Mouse (Mus musculus) cerebellum, postnatal 36 days (tissue): ENCODE results near the gene Thpo.

Experiments
- DNase-seq, 2 experiments: peaks; one replicate each; pipeline ENCODE4 v3.0.0; 2021 to 2022; ENCODE audit warnings: mixed read lengths in 2 of 2

The Thpo gene

DNA sequence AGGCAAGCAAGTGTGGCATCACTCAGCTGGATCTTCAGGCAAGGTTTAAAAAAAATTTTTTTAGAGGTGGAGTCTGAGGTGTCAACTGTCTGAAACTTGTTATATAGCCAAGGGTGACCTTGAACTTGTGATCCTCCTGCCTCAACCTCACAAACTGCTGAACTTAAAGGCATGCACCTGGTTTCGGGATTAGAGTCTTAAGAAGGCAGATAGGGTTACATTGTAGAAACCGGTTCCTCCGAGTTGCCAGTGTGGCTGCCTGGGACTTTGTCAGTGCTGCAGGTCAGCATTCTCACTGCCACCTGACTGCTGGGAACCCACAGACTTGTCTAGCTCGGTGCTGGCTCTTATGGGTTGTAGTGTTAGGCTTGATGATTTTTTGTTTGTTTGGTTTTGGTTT, 11.1 kb downstream of the Thpo start:
- DNase-seq, result no peak

DNA sequence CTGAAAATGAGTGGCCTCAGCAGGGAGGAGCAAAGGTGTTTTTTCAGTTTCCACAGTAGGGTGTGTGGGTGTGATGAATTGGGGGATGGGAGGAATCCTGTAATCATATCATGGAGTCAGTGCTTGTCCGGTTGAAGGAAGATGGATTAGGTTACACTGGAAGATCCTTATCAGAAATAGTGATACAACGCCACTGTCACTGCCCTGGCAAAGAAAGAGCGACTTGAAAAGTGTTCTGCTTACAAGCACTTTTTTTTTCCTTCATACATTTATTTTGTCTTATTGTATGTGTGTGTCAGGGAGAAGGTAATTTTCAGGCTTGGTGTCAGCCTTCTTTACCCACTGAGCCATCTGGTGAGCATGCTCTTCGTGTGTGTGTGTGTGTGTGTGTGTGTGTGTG, 11.6 kb downstream of the Thpo start:
- no peak for DNase-seq

DNA sequence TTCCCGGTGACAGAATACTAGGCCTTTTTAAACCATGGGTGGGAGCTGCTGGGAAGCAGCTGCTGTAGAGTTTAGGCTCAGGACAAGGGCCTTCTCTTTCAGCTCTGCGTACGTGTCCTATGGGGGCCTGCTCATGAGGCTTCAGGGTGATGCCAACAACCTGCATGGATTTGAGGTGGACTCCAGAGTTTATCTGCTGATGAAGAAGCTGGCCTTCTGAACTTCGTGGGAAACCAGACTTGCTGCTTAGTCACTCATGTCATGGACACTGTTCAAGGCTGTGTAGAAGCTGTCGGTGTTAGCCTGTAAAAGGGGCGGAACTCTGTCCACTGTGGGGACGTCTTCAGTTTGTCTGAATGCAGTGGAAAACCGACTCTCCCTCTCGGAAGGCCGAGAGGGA, 12.5 kb downstream of the Thpo start:
- DNase-seq, result no peak

DNA sequence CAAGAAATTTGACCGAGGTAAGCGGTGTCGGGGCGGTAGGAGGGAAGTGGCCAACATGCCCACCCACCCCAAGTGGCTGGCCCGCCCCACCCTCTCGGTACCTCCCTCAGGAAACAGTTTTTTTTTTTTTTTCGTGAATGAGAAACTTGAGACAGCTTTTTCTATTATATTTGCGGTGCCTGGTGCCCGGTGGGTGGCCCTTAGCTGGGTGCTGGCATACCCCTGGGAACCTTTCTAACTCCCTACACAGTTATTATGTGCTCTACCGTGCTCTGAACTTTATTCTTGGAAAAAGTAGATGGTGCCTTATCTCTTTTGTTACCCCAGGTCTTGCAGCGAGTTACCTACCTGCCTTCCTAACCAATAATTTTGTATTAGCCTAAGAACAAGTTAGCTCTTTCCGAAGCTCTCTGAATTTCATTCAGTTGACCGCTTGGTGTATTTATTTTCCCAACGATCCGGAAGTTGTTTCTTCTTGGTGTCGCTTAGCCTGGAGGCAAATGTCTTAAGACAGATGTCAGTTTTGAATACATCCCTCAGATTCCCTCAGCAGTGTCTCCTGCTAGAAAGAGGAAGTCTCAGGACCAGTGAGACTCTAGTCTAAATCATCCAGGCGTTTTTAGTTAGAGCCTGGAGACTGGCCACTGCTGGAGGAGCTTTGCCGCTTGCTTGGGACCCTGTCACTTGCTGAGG, 16.2 kb downstream of the Thpo start:
- no peak for DNase-seq

DNA sequence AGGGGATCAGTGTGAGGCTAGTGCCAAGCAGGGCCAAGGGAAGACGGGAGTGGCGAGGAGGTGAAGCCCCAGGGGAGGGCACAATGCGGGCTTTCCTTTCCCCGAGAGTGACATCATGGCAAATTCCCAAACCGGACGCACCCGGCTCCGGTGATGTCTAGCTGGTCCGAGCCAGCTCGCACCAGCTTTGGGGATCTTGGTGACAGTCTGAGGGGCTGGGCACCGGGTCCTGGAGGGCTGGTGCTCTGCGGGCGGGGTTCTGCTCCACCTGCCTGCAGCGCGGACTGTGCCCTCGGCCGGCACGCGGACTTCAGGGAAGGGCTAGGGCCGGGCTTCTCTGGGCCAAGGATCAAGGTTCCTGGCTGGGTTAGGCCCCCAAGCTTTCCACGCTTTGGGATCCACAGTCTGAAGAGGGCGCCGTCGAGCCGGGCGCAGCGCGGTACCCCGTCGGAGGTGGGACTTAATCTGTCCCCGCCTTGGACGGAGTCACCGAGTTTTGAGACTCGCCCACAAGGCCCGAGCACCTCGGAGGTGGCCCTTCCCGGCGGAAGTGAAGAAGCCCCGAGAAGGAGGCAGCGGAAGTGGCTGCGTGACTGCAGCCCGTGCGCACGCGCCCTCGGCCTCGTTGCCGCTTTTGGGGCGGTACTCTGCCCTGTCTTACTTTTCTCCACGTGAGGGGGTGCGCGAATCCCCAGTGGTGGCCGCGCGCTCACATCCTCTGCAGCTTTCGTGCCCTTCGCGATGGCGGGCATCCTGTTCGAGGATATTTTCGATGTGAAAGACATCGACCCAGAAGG, 16.9 kb downstream of the Thpo start, which contains the start of the genes Polr2h and Clcn2:
Polr2h (plus strand) TSS at position 485 of the 797 bp plus-strand sequence.
Clcn2 (minus strand) TSS at position 566 of the 797 bp plus-strand sequence.
- DNase-seq, result peak; percentile 95 to 97

DNA sequence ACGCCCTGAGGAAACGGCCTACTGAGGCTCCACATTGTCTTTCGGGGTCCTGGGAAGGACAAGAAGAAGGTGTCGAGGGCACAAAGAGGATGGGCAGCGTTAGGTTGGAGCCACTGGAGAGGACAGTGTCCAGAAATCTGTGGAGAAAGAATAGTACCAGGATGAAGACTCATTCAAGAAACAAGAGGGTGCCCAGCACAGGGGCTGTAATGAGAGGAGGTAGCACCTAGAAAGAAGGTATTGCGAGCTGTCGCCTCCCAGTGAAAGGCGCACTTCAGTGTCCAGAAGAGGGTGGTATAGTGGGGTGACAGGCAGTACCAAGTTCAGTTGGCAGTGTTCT, 17.5 kb downstream of the Thpo start:
- no peak for DNase-seq

DNA sequence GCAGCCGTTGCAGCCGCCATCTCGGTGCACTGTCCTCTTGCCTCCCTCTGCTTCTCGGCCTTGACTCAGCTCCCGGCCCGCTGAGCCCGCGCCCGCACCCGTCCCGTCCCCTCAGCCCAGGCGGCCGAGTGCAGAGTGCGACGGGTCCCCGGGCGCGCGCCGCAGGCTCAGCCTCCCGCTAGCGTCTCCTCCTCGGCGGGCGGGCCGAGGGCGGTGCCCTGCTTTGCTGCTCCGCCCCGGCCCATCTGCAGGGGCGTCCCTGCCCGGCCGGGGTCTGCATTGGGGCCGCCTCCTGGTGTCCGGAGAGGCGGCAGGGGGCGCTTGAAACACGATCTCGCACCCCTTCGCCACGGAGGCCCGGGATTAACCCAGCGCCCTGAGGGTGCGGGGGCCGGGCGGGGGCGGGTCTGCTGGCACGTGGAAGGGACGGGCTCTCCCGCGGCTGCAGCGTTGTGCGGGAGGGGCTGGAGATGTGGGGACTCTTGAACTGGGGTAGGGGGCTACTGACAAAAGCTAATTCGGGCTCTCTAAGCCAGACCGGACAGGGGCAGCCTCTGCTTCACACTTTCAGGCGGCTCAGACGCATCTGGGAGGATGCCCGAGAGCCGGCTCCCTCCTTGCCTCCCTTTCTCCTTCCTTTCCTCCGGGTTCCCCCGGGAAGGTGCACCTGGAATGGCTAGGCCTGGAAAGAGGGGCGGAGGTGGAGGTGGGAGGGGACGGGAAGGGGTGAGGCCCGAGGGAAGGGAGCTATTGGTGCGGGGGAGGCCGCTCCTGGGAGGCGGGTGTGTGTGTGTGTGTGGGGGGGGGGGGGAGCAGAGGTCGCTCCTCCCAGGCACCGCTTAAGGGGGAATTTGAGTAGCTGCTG, 18.1 kb downstream of the Thpo start:
- DNase-seq, result peak; percentile 69 to 75

DNA sequence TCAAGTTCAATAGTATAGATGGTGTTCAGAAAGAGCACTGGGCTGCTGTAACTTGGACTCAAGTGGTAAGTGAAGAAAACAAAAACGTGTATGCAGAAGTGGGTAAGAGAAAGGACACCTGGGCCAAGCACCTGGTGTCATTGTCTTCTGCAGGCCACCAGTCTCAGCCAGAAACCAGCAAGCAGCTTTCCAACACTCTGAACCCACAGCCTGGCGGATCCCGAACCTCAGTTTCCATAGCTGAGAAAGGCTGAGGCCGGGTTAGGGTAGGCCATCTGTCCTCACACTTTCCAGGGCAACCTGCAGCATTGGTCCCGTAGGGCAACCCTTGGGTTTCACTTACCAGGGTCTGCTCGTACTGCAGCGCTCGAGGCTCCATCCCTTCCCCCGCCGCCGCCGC, 18.7 kb downstream of the Thpo start:
- peak in 1 of 2 experiments; percentile 30 for DNase-seq

DNA sequence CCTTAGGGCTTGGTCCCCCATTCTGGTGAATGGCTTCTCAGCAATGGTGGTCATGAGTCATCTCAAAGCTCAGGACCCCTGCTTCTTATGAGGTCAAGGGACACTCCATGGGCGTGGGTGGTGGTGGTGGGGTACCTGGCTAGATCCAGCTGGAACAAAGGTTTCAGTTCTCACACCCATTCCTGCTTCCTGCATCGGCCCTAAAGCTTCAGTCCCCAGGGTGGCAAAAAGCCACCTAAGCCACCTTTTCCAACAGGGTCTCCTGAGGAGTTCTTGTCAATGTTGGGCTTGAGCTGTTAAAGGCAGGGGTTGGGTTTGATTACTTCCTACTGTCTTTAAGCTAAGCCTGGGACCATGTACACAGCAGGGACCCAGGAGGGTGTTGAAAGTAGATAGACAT, 19.1 kb downstream of the Thpo start:
- no peak for DNase-seq

DNA sequence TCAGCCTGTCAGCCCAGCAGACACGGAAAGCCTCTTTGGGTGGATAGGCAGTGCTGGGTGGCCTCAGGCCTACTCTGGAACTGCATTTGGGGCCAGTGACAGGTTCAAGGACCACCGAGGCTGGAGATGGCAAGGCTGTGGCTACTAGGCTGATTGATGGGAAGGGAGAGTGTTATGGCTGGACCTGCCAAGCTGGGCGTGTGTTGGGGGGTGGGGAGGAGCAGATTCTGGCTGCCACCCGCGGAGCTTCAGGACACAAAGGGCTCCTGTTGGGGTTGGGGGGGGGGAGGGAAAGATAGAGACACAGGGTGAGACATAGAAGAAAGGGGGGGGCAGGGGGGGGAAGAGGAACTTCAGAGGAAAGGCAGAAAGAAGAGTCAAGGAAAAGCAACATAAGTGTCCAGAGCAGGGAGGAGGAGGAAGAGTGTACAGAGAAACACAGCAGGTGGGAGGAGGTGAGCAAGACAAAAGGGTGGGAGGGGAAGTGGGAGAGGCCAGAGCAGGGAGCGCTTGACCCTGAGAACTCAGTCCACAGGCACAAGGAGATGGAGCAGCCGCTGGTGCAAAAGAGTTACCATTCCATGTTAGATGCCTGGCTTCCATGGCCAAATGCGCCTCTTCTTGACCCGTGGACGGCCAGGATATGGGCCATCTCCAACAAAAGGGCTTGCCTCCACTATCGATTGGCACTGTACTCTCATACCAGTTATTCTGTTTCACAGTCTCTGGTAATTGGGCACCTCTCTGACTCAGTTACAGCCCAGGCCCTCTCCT, 19.8 kb downstream of the Thpo start:
- no peak for DNase-seq

DNA sequence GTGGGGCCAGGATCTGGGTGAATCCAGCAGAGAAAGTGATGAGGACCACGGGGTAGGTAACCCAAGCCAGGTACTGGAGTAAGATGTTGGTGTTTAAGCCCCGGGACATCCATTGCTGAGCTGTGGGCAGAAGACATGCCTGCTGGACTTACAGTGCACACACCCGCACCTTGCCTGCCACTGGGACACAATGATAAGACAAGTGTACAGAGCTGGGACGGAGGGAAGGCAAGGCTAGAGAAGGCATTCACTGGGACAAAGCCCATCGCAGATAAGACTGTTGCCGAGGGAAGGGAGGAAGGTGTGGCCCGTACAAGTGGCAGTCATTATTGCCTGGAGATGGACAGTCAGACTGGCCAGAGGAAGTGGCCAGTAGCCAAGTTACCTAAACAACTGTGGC, 21.4 kb downstream of the Thpo start:
- DNase-seq, result no peak

DNA sequence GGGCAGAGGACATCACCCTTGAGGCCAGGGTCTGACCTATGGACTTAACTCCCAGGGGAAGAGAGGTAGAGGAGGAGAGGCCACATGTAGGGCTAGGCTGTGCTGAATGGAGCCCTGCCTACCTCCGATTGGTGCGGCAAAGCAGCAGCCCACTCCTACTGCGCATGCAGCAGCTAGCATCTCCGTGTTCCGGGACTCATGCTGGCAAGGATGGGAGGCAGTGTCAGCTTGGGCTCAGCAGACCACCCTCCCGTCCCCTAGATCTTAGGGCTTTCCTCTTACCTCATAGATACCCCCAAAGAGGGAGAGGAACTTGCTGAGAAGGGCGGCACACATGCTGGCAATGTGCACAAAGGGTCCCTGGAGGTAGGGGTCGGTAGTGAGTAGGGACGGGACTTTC, 22.1 kb downstream of the Thpo start:
- no peak for DNase-seq

DNA sequence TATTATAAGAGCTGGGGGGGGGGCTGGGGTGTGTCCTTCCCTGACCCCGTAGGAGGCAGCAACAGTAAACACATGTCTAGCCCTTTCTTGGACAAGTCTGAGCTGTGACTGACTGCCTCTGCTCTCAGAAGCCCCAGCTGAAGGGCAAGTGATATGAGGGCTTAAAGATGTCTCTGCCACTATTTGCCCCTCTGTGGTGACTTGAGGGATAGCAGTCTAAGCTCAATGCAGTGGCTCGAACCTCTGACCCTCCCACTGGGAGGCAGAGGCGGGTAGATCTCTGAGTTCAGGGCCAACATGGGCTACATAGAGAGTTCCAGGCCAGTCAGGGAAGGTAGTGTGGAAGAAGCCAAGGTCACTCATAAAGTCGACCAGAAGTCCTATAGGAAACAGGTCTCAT, 23.5 kb downstream of the Thpo start:
- DNase-seq, result no peak

DNA sequence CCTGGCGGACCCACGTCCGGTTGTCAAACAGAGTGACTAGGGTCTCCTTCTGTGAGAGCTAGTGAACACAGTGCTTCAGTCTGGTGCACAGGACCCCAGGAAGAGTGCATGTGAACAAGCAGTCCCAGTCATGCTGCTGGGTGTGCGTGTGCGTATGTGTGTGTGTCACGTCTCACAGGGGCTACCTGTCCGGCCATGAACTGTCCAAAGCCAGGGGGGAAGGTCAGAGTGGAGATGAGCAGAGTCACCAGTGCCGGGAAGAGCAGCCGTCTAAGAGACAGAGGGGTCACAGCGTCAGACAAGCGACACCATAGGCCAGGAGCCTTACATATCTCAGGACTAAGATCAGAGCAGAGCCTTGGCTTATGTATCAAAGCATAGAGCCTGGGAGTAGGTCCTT, 23.9 kb downstream of the Thpo start:
- no peak for DNase-seq

DNA sequence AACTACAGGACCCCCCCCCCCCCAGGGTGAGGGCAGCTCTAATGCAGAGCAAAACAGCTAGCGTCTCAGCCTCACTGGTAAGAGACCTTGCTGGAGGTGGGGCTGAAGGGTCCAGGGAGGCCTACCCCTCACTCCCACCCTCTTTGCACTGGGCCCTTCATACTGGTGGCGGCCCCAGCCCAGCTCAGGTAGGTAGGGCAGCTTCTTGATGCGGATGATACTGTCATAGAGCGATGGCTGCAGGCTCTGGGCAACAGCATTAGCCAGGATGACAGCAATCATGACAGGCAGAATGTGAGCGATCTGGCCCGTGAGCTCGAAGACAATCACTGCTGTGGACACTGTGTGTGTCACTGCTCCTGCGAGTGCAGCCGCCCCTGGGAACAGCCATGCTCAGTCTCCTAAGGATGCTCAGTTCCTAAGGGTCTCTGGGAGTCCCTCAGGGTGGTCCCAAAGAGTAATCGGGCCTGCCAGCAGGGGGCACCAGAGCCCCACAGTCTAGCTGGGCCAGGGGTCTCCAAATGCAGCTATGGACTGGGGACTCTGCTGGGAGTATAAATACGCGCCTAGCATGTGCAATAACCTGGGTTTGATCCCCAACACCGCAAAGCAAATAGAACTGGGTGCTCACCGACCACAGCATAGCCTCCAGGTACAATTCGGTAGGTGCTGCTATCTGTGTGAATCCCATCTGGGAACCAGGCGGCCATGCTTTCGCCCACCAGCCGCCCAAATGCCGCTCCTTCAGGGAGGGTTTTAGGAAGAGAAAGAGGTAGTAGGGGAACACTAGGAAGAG, 25.2 kb downstream of the Thpo start:
- DNase-seq, result peak in 1 of 2 experiments; percentile 39

DNA sequence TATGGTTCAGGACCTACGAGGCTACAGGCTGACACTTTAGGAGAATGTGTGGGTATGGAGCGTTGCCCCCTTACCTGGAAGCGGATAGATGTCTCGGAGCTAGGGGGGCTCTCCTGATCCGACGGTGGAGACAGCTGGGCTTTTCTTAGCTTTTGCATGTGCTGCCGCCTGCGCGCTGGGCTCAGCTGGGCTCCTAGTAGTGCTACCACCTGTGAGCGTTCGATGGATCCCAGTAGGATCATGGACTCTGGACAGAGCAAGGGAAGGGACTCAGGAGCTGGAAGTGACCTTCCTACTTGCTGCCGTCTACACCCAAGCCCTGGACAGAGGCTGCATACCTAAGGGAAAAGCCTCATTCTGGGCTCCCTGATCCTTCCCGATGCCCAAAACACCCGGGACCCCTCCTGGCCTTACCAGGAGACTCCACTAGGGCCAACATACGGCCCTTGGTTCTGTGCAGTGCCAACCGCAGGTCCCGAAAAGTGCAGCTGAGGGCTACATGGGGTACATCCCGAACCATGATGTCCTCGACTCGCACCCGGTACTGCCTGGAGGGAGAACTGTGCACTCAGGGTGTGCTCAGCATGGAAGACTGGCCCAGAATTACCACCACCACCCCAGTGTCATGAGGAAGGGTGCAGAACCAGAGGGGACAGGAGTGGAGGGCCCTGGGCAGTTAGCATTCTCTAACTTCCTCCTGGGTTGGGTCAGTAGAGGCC, 25.9 kb downstream of the Thpo start:
- no peak for DNase-seq

DNA sequence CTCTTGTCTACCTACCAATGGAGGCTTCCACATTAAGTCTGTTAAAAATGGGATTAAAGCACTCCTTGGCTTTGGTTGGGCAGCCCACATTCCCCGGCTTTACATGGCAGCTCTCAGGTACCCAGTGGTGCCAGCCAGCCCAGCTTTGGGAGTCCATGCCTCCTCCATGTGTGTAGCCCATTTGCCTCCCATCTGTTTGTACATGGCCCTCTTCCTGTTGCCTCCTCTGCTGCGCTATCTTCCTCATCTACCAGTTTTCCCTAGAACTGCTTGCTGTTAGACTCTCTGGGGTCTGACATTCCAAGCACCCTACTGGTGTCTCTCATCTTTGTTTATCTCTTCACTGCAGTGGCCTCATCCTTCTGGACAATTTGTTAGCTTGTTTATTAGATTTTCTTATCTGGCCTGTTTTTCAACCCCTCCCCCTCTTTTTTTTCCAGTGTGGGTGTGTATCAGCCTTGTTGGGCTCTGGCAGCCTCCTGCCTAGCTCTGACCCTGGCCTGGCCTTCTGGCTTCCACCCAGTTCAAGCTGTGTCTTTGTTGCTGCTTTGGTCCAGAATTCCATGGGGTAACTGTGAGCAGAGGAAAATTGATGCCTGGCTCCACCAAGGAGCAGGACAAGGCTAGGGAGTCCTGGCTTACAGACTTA, 27.8 kb downstream of the Thpo start:
- DNase-seq, result peak in 1 of 2 experiments; percentile 25

DNA sequence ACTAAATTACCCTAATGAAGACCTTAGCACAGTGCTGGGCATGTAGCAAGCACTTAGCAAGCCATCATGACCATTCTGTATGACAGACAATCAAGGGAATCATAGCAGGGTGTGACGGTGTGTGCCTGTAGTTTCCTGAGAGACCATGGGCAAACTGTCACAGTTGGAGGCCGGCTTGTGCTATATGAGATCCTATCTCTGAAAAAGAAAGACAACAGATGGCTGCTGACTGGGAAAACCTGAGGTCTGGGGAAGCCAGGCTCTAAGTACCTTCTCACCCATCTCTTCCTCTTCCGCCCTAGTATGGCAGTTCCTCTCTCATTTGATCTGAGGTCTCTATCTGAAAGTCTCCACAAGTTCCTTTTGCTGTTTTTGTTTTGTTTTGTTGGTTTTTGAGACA, 28.5 kb downstream of the Thpo start:
- DNase-seq, result peak in 1 of 2 experiments; percentile 52

DNA sequence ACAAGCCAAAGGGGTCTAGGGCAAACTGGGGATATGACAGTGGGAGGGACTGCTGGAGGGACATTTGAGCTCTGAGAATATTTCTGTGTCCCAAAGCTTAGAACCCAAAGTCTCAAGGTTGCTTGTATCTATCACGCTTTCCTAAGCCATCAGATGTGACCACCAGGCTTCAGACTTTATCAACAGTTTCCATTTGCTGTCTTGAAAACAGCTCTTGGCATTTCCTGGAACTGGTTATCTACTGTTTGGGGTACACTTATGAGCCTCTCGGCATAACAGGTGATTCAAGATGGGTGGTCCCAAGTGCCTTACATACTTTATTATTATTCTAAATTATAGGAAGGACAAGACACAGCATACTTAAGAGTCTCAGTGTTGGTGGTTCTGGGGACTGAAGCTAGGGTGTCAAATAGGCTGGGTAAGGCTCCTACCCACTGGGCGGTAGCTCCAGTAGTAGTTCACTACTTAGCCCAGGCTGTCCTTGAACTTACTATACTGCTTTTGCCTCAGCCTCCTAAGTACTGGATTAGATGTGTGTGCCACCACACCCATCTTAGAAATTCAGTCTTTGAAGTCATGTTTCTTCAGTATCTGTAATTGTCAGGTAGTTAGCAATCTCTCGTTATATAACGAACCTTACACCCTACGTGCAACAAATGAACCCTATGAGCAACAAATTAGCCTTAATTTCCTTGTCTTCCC, 30.5 kb downstream of the Thpo start:
- DNase-seq, result no peak

DNA sequence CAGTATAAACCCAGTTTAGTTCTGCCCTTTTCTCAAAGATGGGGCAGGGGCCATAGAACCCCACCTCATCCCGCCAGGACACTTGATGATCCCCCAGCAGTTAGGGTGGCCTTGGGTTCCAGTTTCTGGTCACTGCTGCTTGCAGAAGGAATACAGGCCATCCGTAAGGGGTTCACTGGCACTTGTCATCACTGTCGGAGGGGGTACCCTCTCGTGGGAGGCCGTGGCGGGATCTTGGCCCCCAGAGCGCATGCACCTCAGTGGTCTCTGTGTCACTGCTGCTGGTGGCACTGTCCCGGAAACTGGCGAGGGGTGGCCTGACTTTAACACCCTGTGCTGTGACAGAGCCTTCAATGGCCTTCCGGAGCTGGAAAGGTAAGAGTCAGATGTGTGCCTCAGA, 31.2 kb downstream of the Thpo start:
- DNase-seq, result no peak
